Mouse (Mus musculus) ES-Bruce4 (cell line): ENCODE data around the gene Gm525.

ENCODE experiments used
- CTCF ChIP-seq: IDR thresholded peaks from one replicate; pipeline ENCODE4 v1.8.1; 2011; ENCODE audit warnings: low read depth, low read length
- EP300 ChIP-seq: IDR thresholded peaks from 2 replicates; pipeline ENCODE4 v1.6.1; 2011; ENCODE audit warnings: low read depth, low read length; ENCODE audit not compliant: insufficient read depth
- POLR2A ChIP-seq: IDR thresholded peaks from one replicate; pipeline ENCODE4 v1.8.1; 2011; ENCODE audit warnings: low read length; ENCODE audit not compliant: insufficient read depth

GRCm38 (mm10) chr11:89098083-89098835 is 24.6 kb downstream of the Gm525 start:
- TF ChIP-seq POLR2A: no peak
- TF ChIP-seq CTCF: no peak
- no peak for TF ChIP-seq EP300
